Mouse (Mus musculus): ENCODE results near the gene Klrb1c. TPM values are rescaled to one million over a fixed set of nuclear protein-coding genes. Genes with fewer than 3 reads are reported as not detected.
A peak's percentile ranks its signal among the peaks of the same experiment; 100 is the strongest.
"Not testable (repeated sequence)": the region's sequence is repeated elsewhere in the genome, so short reads cannot be mapped to it uniquely, and the experiment has no call there.

Gene Klrb1c
- polyA plus RNA-seq, 1 experiment = not detected

DNA sequence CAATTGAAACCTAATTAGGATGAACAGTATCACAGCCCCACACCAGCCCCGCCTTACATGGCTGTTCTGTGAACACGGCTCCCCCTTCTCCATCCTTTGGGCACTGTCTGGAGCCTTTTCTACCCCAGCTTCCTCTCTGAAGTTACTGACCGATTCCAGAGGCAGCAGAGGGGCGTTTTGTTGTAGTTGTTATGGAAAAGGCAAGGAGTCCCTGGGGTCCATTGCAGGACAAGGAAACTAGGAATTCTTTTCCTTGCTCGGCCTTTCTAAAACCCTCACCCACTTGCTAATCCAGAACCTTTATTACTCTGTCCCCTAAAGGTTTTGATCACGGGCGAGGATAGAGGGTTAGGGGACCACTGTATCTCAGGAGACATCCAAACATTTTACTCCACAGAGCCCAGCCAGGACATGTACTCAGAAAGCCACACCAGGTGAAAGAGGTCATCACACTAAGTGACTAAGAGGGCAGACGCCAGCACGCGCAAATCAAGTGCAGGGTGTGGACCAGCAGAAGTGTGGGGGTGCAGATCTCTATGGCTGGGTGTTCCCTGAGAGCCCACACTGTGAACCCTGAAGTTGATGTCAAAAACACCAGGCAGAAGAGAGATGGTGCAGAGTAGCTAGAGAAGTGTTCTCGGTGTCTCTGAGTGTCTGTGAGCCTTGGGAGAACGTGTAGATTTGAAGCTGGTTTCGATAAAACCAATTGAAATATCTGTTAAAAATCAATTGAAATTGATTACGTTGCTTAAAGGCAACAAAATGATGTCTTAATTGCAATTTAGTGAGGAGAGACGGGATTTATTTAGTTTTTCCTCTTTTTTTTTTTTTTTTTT lies 9.1 kb upstream of the Klrb1c start:
- H3K4me3 ChIP-seq (ENCODE audit: insufficient read depth, low read length) = peak overlapping the region; percentile 52
- TF ChIP-seq POLR2A (IDR thresholded peaks at IDR 0.05; ENCODE audit: borderline replicate concordance, low read depth, low read length) = no peak
- TF ChIP-seq CTCF (IDR thresholded peaks at IDR 0.05; ENCODE audit: low read depth, low read length) = no peak
- H3K4me1 ChIP-seq (ENCODE audit: control insufficient read depth, insufficient read depth, low read length) = peaks cover 16% of the 10 kb centered on the region
- no peak overlapping the region for H3K27ac ChIP-seq (ENCODE audit: insufficient read depth, low read depth, low read length)

DNA sequence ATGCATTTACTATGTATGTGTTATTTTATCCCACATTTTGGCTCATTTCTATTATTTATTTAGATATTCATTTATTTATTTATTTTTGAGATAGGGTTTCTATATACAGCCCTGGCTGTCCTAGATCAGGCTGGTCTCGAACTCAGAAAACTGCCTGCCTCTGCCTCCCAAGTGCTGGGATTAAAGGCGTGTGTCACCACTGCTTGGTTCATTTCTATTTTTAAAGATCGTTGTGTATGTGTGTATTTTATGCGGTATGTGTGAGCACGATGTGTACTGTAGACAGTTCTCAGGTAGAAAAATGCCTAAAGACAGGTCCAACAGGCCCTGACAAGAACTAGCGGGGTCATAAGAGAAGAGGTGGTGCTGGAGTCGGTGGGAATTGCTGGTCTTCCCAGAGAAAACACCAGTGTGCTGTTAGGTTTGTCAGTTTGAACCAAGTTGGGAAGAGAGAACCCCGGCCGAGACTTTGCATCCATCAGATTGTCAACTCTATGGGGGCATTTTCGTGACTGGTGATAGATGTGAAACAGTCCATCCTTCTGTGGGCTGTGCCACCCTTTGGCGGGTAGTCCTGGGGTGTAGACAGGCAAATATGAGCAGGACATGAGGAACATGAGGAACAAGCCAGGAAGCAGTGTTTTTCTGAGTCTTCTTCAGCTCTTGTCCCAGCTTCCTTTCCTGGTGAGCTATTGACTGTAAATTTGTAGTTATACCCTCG lies 8.3 kb upstream of the Klrb1c start:
- H3K27ac ChIP-seq (ENCODE audit: insufficient read depth, low read depth, low read length) = no peak overlapping the region
- no peak overlapping the region for H3K4me3 ChIP-seq (ENCODE audit: insufficient read depth, low read length)
- H3K4me1 ChIP-seq (ENCODE audit: control insufficient read depth, insufficient read depth, low read length) = peaks cover 14% of the 10 kb centered on the region
- TF ChIP-seq POLR2A (IDR thresholded peaks at IDR 0.05; ENCODE audit: borderline replicate concordance, low read depth, low read length) (no peak), CTCF (IDR thresholded peaks at IDR 0.05; ENCODE audit: low read depth, low read length) (no peak)

DNA sequence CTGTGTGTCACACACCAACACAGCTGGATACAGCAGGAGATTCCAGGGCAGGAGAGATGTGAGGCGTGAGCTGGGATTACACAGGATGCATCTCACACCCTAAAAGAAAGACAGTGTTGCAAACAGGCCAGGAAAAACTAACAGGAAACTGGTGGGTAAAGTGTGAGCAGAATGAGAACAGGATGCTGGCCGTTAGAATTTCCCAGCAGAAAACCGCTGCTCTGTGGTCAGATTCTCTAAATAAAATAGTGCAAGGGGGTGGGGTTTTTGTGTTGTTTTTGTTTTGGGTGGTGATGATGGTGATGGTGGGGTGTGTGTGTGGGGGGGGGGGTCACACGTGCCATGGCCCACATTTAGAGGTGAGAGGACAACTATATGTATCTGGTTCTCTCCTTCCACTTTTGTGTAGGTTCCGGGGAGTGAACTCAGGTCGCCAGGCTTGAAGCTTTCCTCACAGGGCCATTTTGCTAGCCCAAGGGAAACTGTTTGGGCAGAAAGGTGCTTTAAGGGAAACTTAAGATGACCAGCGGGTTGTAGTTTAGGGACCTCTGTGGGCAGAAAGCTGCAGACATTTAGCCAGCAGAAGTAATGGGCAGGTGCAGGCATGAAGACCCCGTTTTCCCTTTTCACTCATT lies 7.4 kb upstream of the Klrb1c start:
- Histone ChIP-seq H3K4me3 (ENCODE audit: insufficient read depth, low read length) (no peak overlapping the region), H3K4me1 (ENCODE audit: control insufficient read depth, insufficient read depth, low read length) (peaks cover 14% of the 10 kb centered on the region), H3K27ac (ENCODE audit: insufficient read depth, low read depth, low read length) (no peak overlapping the region)
- TF ChIP-seq CTCF (IDR thresholded peaks at IDR 0.05; ENCODE audit: low read depth, low read length) (no peak), POLR2A (IDR thresholded peaks at IDR 0.05; ENCODE audit: borderline replicate concordance, low read depth, low read length) (no peak)

DNA sequence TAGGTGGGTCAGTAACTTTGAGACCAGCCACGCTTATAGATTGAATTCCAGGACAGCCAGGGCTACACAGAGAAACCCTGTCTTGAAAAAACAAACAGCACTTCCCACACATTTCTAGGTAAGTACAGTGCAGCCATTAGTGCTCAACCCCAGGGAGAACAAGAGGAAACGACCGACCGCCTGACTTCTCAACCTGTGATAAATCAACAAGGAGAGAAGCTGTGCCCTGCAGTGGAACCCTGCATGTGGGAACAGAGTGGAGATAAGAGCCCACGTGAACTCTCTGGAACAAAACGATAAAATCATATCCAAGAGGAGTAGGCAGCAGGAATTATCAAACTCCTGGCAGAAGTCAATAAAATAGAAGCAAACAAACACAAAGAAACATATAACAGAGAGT lies 4.7 kb upstream of the Klrb1c start:
- no peak overlapping the region for H3K4me3 ChIP-seq (ENCODE audit: insufficient read depth, low read length)
- no peak for TF ChIP-seq CTCF (IDR thresholded peaks at IDR 0.05; ENCODE audit: low read depth, low read length)
- no peak for TF ChIP-seq POLR2A (IDR thresholded peaks at IDR 0.05; ENCODE audit: borderline replicate concordance, low read depth, low read length)
- no peak overlapping the region for H3K27ac ChIP-seq (ENCODE audit: insufficient read depth, low read depth, low read length)
- peaks cover 18% of the 10 kb centered on the region for H3K4me1 ChIP-seq (ENCODE audit: control insufficient read depth, insufficient read depth, low read length)

DNA sequence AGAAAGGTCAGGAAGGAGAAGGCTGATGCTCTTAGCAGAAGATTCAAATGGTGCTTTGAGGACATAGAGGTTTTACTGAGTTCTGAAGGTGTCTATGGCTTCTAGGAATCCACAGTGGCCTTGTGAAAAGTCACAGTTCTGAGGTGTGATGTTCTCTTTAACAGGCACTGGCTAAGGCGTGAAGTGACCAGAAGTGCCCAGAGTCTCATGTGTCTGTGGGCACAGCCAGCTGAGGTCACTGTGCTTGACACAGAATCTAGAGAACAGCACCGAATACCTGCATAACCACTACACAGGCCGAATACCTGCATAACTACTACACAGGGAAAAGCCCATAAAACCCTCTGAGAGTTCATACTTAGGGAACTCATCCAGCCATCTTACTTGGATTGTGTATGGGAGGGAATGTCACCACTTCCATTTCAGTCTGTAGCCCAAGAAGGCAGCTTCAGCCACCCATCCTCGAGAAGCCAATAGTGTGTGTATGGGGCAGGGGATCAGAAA lies 1.5 kb upstream of the Klrb1c start:
- H3K27ac ChIP-seq (ENCODE audit: insufficient read depth, low read depth, low read length); H3K4me3 ChIP-seq (ENCODE audit: insufficient read depth, low read length): not testable (repeated sequence)
- H3K4me1 ChIP-seq (ENCODE audit: control insufficient read depth, insufficient read depth, low read length) = peaks cover 28% of the 10 kb centered on the region

DNA sequence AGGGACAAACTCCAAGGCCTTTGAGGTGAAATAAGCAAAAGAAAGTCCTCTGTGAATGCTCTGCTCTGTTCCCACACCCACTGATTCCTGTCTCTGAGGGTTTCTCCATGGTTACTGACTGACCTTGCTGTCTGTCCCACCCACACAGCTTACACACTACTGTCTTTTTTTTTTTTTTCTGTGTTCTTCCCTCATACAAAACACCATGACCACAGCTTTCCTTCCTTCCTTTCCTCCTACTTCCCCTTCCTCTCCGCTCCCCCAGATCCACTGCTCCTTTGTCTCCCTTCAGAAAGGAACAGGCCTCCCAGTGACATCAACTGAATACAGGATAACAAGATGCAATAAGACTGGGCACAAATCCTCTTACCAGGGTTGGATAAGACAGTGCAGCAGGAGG lies 498 bp downstream of the Klrb1c start:
- TF ChIP-seq CTCF (IDR thresholded peaks at IDR 0.05; ENCODE audit: low read depth, low read length) = no peak
- TF ChIP-seq POLR2A (IDR thresholded peaks at IDR 0.05; ENCODE audit: borderline replicate concordance, low read depth, low read length) = no peak
- no peak overlapping the region for H3K4me3 ChIP-seq (ENCODE audit: insufficient read depth, low read length)
- H3K27ac ChIP-seq (ENCODE audit: insufficient read depth, low read depth, low read length) = peak overlapping the region; percentile 45
- H3K4me1 ChIP-seq (ENCODE audit: control insufficient read depth, insufficient read depth, low read length) = peaks cover 28% of the 10 kb centered on the region

DNA sequence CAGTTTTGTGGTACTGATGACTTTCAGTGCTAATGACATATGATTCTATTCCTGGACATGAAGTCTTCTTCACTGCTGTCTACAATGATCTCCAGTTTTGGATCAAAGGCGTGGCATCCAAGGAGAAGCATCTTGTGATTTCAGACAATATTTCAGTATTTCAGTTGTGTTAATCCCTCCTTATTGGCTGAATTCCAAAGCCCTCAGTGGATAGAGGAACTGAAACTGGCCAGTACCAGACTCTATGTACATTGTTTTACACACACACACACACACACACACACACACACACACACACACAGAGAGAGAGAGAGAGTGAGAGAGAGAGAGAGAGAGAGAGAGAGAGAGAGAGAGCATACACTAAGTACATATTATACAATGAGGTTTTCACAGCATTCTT lies 2.6 kb downstream of the Klrb1c start:
- peaks cover 28% of the 10 kb centered on the region for H3K4me1 ChIP-seq (ENCODE audit: control insufficient read depth, insufficient read depth, low read length)
- not testable (repeated sequence) for H3K4me3 ChIP-seq (ENCODE audit: insufficient read depth, low read length); H3K27ac ChIP-seq (ENCODE audit: insufficient read depth, low read depth, low read length)

DNA sequence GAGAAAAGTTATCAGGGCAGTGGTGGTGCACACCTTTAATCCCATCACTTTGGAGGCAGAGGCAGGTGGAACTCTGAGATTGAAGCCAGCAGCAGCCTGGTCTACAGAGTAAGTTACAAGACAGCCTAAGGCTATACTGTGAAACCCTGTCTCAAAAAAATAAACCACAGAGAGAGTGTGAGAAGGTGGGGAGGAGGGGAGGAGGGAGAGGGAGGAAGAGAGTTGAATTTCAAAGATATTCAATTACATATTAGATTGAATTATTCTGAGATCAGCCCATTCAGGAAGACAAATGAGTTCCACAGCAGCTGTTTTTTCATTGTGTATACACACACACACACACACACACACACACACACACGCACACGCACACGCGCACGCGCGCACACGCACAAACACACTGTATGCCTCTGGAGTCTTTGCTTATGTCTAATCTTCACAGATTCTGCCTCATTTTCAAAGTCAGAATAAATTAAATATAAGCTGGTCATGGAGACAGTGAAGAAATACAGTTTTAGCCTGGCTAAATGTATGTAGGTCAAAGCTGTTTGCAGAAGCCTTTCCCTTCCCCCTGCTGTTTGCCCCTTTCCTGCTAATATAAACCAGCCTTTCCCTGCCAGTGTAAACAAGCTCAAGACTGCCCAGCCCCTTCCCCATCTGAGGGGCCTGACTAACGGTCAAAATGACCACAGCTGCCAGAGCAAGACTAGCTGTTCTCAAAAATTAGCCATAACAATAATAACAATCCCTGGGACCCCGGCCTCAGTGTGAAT lies 19.3 kb downstream of the Klrb1c start:
- Histone ChIP-seq H3K4me1 (ENCODE audit: control insufficient read depth, insufficient read depth, low read length) (peaks cover 8% of the 10 kb centered on the region), H3K27ac (ENCODE audit: insufficient read depth, low read depth, low read length) (no peak overlapping the region), H3K4me3 (ENCODE audit: insufficient read depth, low read length) (no peak overlapping the region)
- no peak for TF ChIP-seq CTCF (IDR thresholded peaks at IDR 0.05; ENCODE audit: low read depth, low read length)
- TF ChIP-seq POLR2A (IDR thresholded peaks at IDR 0.05; ENCODE audit: borderline replicate concordance, low read depth, low read length) = no peak

DNA sequence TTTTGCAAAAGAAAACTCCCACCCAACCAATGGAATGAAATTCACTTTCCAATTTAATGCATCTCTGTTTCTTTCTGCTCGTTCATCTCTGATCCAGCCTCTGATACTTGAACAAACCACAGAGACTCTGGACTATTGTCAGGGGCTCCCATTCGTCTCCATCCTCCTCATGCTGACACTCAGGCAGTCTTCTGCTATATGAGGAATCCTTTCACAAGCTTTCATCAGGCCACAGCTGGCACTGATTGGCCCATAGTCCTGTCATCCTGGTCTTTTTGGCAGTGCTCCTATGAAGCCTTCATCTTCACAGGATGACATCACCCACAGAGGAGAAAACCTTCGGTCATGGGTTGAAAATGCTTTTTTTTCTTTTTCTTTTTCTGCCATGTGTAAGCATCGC lies 21.0 kb downstream of the Klrb1c start:
- Histone ChIP-seq H3K4me1 (ENCODE audit: control insufficient read depth, insufficient read depth, low read length) (peaks cover 8% of the 10 kb centered on the region), H3K27ac (ENCODE audit: insufficient read depth, low read depth, low read length) (no peak overlapping the region), H3K4me3 (ENCODE audit: insufficient read depth, low read length) (no peak overlapping the region)
- TF ChIP-seq POLR2A (IDR thresholded peaks at IDR 0.05; ENCODE audit: borderline replicate concordance, low read depth, low read length) (no peak), CTCF (IDR thresholded peaks at IDR 0.05; ENCODE audit: low read depth, low read length) (no peak)

DNA sequence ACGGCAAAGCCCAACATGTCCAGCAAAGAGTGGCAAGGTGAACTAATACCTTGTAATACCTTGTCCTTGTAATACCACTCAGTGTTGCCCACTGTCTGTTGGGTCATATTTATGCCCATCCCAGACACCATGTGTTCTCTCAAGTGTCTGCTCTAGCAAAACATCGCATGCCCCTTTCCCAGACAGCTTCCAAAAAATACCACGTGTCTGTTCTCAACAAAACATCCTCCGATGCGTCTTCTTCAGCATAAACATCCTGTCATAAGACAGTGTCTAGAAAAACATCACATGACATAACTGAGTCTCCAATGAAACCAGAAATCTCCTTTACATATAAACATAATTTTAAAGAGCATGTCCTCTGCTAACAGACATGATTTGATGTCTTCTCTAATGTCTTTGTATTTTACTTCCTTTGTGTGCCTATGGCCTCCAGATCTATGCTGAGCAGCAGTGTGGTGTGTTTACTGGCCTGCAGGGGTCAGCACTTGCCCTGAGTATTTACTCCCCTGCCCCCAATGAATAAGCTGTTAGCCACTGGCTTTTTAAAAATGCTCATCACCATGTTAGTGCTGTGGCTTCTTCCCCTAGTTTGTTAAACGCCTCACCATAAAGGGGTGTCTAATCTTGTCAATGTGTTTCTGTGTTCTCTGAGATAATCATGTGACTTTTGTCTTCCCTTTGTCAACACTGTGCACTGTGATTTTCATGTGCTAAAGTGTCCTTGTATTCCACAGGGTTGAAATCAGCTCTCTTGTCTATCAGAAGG lies 22.3 kb downstream of the Klrb1c start:
- not testable (repeated sequence) for H3K4me1 ChIP-seq (ENCODE audit: control insufficient read depth, insufficient read depth, low read length); H3K4me3 ChIP-seq (ENCODE audit: insufficient read depth, low read length)
- peak overlapping the region; percentile 6; the same call in 1 of the 2 replicates for H3K27ac ChIP-seq (ENCODE audit: insufficient read depth, low read depth, low read length)

Measured in bone marrow macrophage, adult 2 months (primary cell).